Mouse (Mus musculus) embryonic facial prominence, embryonic 10.5 days (tissue): ENCODE data around the gene Plekha6. TPM values are rescaled to one million over a fixed set of nuclear protein-coding genes. Genes with fewer than 3 reads are reported as not detected.
A peak's percentile ranks its signal among the peaks of the same experiment; 100 is the strongest.

ENCODE experiments used
- DNase-seq: peaks from one replicate; pipeline ENCODE4 v3.0.0-alpha.2; 2017; ENCODE audit warnings: low spot score
- H3K27ac ChIP-seq: fragments of 300-500 bp; sonication (generic); replicated peaks from 2 replicates; pipeline ENCODE4 v1.5.1; 2016; ENCODE audit warnings: mild to moderate bottlenecking
- H3K27me3 ChIP-seq: fragments of 300-500 bp; sonication (generic); replicated peaks from 2 replicates; pipeline ENCODE4 v1.6.1; 2016; ENCODE audit warnings: low read depth, mild to moderate bottlenecking; ENCODE audit not compliant: poor library complexity, severe bottlenecking
- H3K36me3 ChIP-seq: fragments of 300-500 bp; sonication (generic); replicated peaks from 2 replicates; pipeline ENCODE4 v1.6.1; 2016; ENCODE audit warnings: mild to moderate bottlenecking, moderate library complexity
- H3K4me1 ChIP-seq: fragments of 300-500 bp; sonication (generic); 2 replicates; pipeline ENCODE4 v1.6.1; 2016
- H3K4me3 ChIP-seq: fragments of 300-500 bp; sonication (generic); 2 replicates; pipeline ENCODE4 v1.5.1; 2016; ENCODE audit warnings: mild to moderate bottlenecking, moderate library complexity
- H3K9me3 ChIP-seq: fragments of 300-500 bp; sonication (generic); 2 replicates; pipeline ENCODE4 v1.6.1; 2016; ENCODE audit warnings: mild to moderate bottlenecking
- WGBS: fragments of 180-500 bp; shearing (Covaris S2); methylation state at CpG from one replicate; pipeline ENCODE4 v1.1.7; 2016; 5-methylcytosine and 5-hydroxymethylcytosine counted together
- polyA plus RNA-seq: library from polyadenylated mRNA; unstranded; fragments of >200 nt; fragmentation: Nextera tagmentation; extraction: Ambion mirVana; gene quantifications from 2 replicates; pipeline ENCODE4 v1.2.1, GENCODE M21; 2016

The Plekha6 gene
- polyA plus RNA-seq, 1 experiment from 2014 or later = 3.4 TPM

- Histone ChIP-seq H3K9me3 (no peaks in the 10 kb centered on the region), H3K27ac (peak overlapping the region; percentile 57), H3K36me3 (no peaks in the 10 kb centered on the region), H3K4me3 (no peak overlapping the region), H3K27me3 (peaks cover 47% of the 10 kb centered on the region), H3K4me1 (peaks cover 79% of the 10 kb centered on the region)
- 52% methylated on average over 7 of the region's 7 CpGs for WGBS
- peak; percentile 50 for DNase-seq
Measured at GRCm38 (mm10) chr1:133213098-133213497, 49.1 kb downstream of the Plekha6 start.

DNA sequence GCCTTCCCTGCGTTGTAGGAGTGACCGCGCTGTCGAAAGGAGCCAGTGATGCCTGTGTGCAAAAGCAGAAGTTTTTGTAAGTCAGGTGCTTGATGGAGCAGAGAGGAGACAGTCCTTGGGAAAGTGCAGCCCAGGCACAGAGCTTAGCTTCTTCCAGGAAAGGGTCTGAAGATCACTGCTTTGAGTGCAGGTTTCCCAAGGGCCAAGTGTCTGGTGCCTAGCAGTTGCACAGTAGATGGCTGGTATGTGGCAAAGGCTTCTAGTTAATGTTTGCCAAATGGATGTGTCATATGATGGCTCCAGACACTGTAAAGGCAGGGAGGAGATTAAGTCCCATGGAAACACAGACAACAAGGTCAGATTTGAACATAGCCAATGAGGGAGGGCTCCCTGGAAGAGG lies 49.9 kb downstream of the Plekha6 start:
- H3K27ac ChIP-seq = peak overlapping the region; percentile 57
- DNase-seq = no peak
- H3K27me3 ChIP-seq = peaks cover 47% of the 10 kb centered on the region
- H3K4me3 ChIP-seq = no peak overlapping the region
- H3K4me1 ChIP-seq = peaks cover 83% of the 10 kb centered on the region
- WGBS = 93% methylated on average over 4 of the region's 4 CpGs
- H3K9me3 ChIP-seq = no peaks in the 10 kb centered on the region
- H3K36me3 ChIP-seq = no peaks in the 10 kb centered on the region

GRCm38 (mm10) chr1:133214672-133215359 lies 50.8 kb downstream of the Plekha6 start:
- Histone ChIP-seq H3K36me3 (no peaks in the 10 kb centered on the region), H3K27ac (peak overlapping the region; percentile 71), H3K27me3 (peaks cover 38% of the 10 kb centered on the region), H3K9me3 (no peaks in the 10 kb centered on the region), H3K4me1 (peaks cover 83% of the 10 kb centered on the region), H3K4me3 (no peak overlapping the region)
- no peak for DNase-seq
- 72% methylated on average over 7 of the region's 7 CpGs for WGBS

GRCm38 (mm10) chr1:133215360-133215700 lies 51.3 kb downstream of the Plekha6 start:
- DNase-seq = no peak
- peaks cover 78% of the 10 kb centered on the region for H3K4me1 ChIP-seq
- H3K27ac ChIP-seq = peak overlapping the region; percentile 71
- no peaks in the 10 kb centered on the region for H3K36me3 ChIP-seq
- no peaks in the 10 kb centered on the region for H3K9me3 ChIP-seq
- H3K4me3 ChIP-seq = no peak overlapping the region
- WGBS = 79% methylated on average over 3 of the region's 3 CpGs
- peaks cover 33% of the 10 kb centered on the region for H3K27me3 ChIP-seq

DNA sequence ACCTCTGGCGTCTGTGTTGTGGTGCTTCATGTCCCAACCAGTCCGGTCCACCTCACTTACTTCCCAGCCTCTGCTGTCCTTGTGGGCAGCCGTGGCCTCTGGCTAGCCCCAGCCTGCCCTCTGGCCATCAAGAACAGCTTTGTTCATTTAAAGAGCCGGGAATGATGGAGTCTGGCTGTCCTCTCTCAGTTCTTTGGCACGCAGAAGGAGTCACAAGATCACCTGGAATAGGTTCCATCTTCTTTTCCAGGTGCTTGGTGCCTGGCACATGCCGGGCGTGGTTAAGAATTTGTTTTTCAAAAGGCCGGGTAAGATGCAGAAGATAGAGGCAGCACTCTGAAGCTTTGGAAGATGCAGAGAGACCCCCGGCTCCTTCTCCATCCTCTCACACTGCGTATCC lies 51.7 kb downstream of the Plekha6 start:
- Histone ChIP-seq H3K4me1 (peaks cover 73% of the 10 kb centered on the region), H3K4me3 (no peak overlapping the region), H3K36me3 (no peaks in the 10 kb centered on the region), H3K27ac (peak overlapping the region; percentile 71), H3K27me3 (peaks cover 29% of the 10 kb centered on the region), H3K9me3 (no peaks in the 10 kb centered on the region)
- DNase-seq = no peak
- 70% methylated on average over 10 of the region's 10 CpGs for WGBS

GRCm38 (mm10) chr1:133217031-133217430 lies 53.0 kb downstream of the Plekha6 start:
- peaks cover 70% of the 10 kb centered on the region for H3K4me1 ChIP-seq
- no peak for DNase-seq
- no peaks in the 10 kb centered on the region for H3K9me3 ChIP-seq
- H3K27me3 ChIP-seq = peaks cover 32% of the 10 kb centered on the region
- no peaks in the 10 kb centered on the region for H3K36me3 ChIP-seq
- H3K27ac ChIP-seq = peak overlapping the region; percentile 51; the same call in 1 of the 2 replicates
- H3K4me3 ChIP-seq = no peak overlapping the region
- 82% methylated on average over 5 of the region's 5 CpGs for WGBS

GRCm38 (mm10) chr1:133219106-133219505 lies 55.1 kb downstream of the Plekha6 start:
- no peak overlapping the region for H3K4me3 ChIP-seq
- no peaks in the 10 kb centered on the region for H3K9me3 ChIP-seq
- peaks cover 66% of the 10 kb centered on the region for H3K4me1 ChIP-seq
- no peak overlapping the region; the same call in 1 of the 2 replicates for H3K27ac ChIP-seq
- no peak for DNase-seq
- WGBS = 66% methylated on average over 1 of the region's 1 CpGs
- H3K27me3 ChIP-seq = peaks cover 44% of the 10 kb centered on the region
- no peaks in the 10 kb centered on the region for H3K36me3 ChIP-seq

DNA sequence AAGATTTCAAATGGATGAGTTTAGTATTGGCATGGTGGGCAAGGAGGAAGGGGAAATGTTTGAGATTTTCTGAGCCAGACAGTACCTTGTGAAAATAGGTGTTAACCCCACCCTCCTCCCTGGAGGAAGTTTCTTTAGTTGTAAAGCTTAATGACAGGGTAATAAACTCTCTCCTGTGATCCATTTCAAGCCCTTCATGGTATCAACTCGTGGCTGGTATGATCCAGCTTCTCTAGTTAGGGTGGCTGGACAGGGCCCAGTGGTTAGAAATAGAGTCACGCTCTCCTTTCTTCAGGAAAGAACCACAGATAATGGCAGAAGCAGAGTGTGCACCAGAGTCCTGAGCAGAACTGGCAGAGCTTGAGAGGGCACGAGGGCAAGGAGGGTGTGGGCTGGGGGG lies 57.4 kb downstream of the Plekha6 start:
- Histone ChIP-seq H3K36me3 (no peaks in the 10 kb centered on the region), H3K9me3 (no peaks in the 10 kb centered on the region), H3K4me1 (peaks cover 48% of the 10 kb centered on the region), H3K27ac (no peak overlapping the region), H3K27me3 (peaks cover 44% of the 10 kb centered on the region), H3K4me3 (no peak overlapping the region)
- no peak for DNase-seq
- 78% methylated on average over 3 of the region's 3 CpGs for whole genome bisulfite sequencing

- 51% methylated on average over 6 of the region's 6 CpGs for WGBS
- Histone ChIP-seq H3K4me1 (peaks cover 46% of the 10 kb centered on the region), H3K9me3 (no peaks in the 10 kb centered on the region), H3K36me3 (no peaks in the 10 kb centered on the region), H3K27me3 (peaks cover 52% of the 10 kb centered on the region), H3K4me3 (no peak overlapping the region), H3K27ac (peak overlapping the region; percentile 44; the same call in 1 of the 2 replicates)
- DNase-seq = no peak
Measured at GRCm38 (mm10) chr1:133222445-133222995, 58.5 kb downstream of the Plekha6 start.

DNA sequence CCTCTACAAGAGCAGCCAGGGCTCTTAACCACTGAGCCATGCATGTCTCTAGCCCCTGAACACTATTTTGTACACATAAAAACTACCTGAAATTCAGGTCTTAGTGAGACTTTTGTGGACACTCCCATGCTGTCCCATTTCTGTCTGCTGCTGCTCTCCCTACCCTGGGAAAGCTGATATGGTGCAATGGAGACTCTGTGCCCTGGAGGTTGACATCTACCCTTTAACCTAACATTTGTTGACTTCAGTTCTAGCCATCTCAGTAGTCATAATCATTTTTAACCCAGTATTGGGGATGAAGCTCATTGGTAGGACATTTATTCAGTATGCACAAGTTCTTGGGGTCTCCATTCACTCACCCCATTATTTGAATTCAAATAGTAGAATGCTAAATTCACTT lies 60.7 kb downstream of the Plekha6 start:
- Histone ChIP-seq H3K27me3 (peaks cover 68% of the 10 kb centered on the region), H3K27ac (no peak overlapping the region), H3K4me1 (peaks cover 37% of the 10 kb centered on the region)

DNA sequence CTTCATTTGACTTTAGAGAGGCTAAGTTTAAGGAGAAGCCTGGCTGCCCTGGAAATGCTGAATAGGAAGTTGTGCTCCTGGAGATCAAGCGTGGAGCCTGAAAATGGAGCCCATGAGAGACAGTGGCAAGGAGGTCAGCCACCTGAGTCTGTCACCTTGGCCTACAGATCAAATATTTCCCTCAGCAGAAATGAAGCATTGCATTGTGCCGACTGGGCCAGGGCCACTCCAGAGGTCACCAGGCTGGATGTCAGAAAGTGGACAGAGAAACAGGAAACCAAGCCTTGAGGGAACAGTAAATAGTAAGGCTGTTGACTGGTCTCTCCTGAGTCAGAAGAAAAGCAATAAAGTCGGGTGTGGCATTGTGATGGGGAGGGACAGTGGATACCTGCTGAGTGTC lies 61.1 kb downstream of the Plekha6 start:
- peaks cover 68% of the 10 kb centered on the region for H3K27me3 ChIP-seq
- WGBS = 51% methylated on average over 3 of the region's 3 CpGs

More for the DNA sequence above, 60.7 kb downstream of the Plekha6 start:
- Histone ChIP-seq H3K36me3 (no peaks in the 10 kb centered on the region), H3K4me3 (no peak overlapping the region), H3K9me3 (no peaks in the 10 kb centered on the region)
- no peak for DNase-seq

GRCm38 (mm10) chr1:133225561-133225960 lies 61.6 kb downstream of the Plekha6 start:
- Histone ChIP-seq H3K27ac (no peak overlapping the region), H3K27me3 (peaks cover 68% of the 10 kb centered on the region), H3K36me3 (no peaks in the 10 kb centered on the region), H3K4me1 (peaks cover 36% of the 10 kb centered on the region), H3K4me3 (no peak overlapping the region), H3K9me3 (no peaks in the 10 kb centered on the region)
- no peak for DNase-seq
- WGBS = 82% methylated on average over 2 of the region's 2 CpGs

More for the DNA sequence above, 61.1 kb downstream of the Plekha6 start:
- DNase-seq = no peak
- Histone ChIP-seq H3K4me1 (peaks cover 36% of the 10 kb centered on the region), H3K4me3 (no peak overlapping the region), H3K27ac (no peak overlapping the region), H3K36me3 (no peaks in the 10 kb centered on the region), H3K9me3 (no peaks in the 10 kb centered on the region)

DNA sequence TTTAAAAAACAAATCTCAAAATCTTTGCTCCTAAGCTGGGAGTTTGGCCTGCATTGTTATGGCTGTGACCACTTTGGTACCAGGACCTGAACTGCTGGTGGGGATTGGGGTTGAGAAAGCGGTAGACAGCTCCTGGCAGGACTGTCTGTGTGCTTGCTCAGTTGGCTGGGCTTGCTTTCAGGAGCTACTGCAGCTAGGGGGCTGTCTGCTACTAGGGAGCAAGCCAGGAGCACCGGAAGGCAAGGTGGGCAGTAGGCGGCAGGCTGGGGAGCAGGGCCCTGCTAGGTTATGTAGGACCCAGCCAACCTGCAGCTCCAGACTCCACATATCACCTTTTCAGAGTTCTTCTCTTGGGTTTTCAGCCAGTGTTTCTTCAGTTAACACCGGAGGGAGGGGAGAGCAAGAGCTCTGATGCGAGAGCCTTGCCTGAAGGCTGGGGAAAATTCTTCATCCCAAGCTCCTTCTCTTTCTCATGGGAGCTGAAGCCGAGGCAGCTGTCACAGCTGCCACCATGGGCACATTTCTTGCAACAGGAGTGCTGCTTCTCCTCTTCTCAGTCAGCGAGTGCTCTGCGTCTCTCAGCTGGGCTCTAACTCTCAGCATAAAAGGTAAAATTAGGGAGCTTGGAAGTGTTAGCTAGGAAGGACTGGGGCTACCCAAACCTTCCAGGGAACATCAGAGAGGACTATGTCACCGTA lies 62.1 kb downstream of the Plekha6 start:
- no peaks in the 10 kb centered on the region for H3K9me3 ChIP-seq
- H3K4me1 ChIP-seq = peaks cover 36% of the 10 kb centered on the region
- H3K27ac ChIP-seq = no peak overlapping the region
- DNase-seq = peak; percentile 39
- H3K36me3 ChIP-seq = no peaks in the 10 kb centered on the region
- WGBS = 33% methylated on average over 9 of the region's 9 CpGs
- H3K27me3 ChIP-seq = peaks cover 68% of the 10 kb centered on the region
- no peak overlapping the region for H3K4me3 ChIP-seq
